Mouse (Mus musculus) CH12.LX (cell line): Measurements from ENCODE around the gene Tmem9. TPM values are rescaled to one million over a fixed set of nuclear protein-coding genes. Genes with fewer than 3 reads are reported as not detected.

Experiments used
- DNase-seq: peaks from one replicate; pipeline ENCODE4 v3.0.0-alpha.2; 2013; ENCODE audit errors: extremely low read depth
- H3K27ac ChIP-seq: 2 replicates; pipeline ENCODE4 v1.5.1; 2012; ENCODE audit warnings: low read depth, mild to moderate bottlenecking, control low read depth, moderate library complexity; ENCODE audit not compliant: insufficient read depth
- H3K27me3 ChIP-seq: replicated peaks from 2 replicates; pipeline ENCODE3; 2012; ENCODE audit warnings: inconsistent platforms
- H3K36me3 ChIP-seq, 2 experiments: replicated peaks in 1 of 2; 2 replicates each; pipeline versions ENCODE3 to v1.6.1; 2012; ENCODE audit warnings: inconsistent platforms in 1 of 2, low read length in 1 of 2, mild to moderate bottlenecking in 1 of 2, mixed read lengths in 1 of 2, moderate library complexity in 1 of 2; ENCODE audit not compliant: control insufficient read depth in 1 of 2, insufficient read depth in 1 of 2
- H3K4me1 ChIP-seq, 2 experiments: 2 replicates each; pipeline ENCODE4 v1.6.1; 2012; ENCODE audit warnings: inconsistent platforms in 1 of 2, moderate library complexity in 1 of 2; ENCODE audit not compliant: insufficient read depth in 2 of 2, control insufficient read depth in 1 of 2
- H3K4me2 ChIP-seq: 2 replicates; pipeline ENCODE4 v1.6.1; 2012; ENCODE audit warnings: low read depth, mild to moderate bottlenecking, control low read depth; ENCODE audit not compliant: poor library complexity, insufficient read depth, severe bottlenecking
- H3K4me3 ChIP-seq, 3 experiments: fragments of 150-350 bp in 1 of 3; sonication (generic) in 1 of 3; replicated peaks in 1 of 3; 2 replicates each; pipeline versions ENCODE3 to v1.5.1; 2011 to 2012; ENCODE audit warnings: low read depth in 2 of 3, low read length in 2 of 3, mild to moderate bottlenecking in 2 of 3, moderate library complexity in 2 of 3, control low read depth in 1 of 3, improper control_type of control experiment in 1 of 3, inconsistent platforms in 1 of 3, mixed read lengths in 1 of 3; ENCODE audit not compliant: poor library complexity in 1 of 3
- H3K79me2 ChIP-seq: replicated peaks from 2 replicates; pipeline ENCODE4 v1.6.1; 2012; ENCODE audit warnings: mild to moderate bottlenecking, moderate library complexity; ENCODE audit not compliant: control insufficient read depth, poor library complexity, insufficient read depth, severe bottlenecking; ENCODE audit errors: extremely low read depth
- H3K9ac ChIP-seq: 2 replicates; pipeline ENCODE4 v1.6.1; 2012; ENCODE audit warnings: low read depth, mild to moderate bottlenecking, control low read depth, moderate library complexity; ENCODE audit not compliant: insufficient read depth
- H3K9me3 ChIP-seq: replicated peaks from 2 replicates; pipeline ENCODE3; 2012; ENCODE audit warnings: low read length, inconsistent platforms, mixed read lengths
- CHD1 ChIP-seq: IDR thresholded peaks from 2 replicates; pipeline ENCODE4 v1.6.1; 2012; ENCODE audit warnings: low read depth, low read length, improper control_type of control experiment, inconsistent platforms
- CHD2 ChIP-seq: IDR thresholded peaks from 2 replicates; pipeline ENCODE4 v1.6.1; 2011; ENCODE audit warnings: low read length, improper control_type of control experiment
- CTCF ChIP-seq, 2 experiments: IDR thresholded peaks in 1 of 2; conservative IDR thresholded peaks in 1 of 2; 2 replicates each; pipeline ENCODE4 v1.5.1; 2011 to 2012; ENCODE audit warnings: low read depth in 2 of 2, low read length in 2 of 2, improper control_type of control experiment in 1 of 2, inconsistent platforms in 1 of 2, mild to moderate bottlenecking in 1 of 2, moderate library complexity in 1 of 2
- E2F4 ChIP-seq: IDR thresholded peaks from 2 replicates; pipeline ENCODE4 v1.6.1; 2011; ENCODE audit warnings: low read depth, low read length, improper control_type of control experiment; ENCODE audit not compliant: insufficient replicate concordance
- ELF1 ChIP-seq: IDR thresholded peaks from 2 replicates; pipeline ENCODE4 v1.6.1; 2014; ENCODE audit warnings: low read depth, mild to moderate bottlenecking, inconsistent platforms, low read length, improper control_type of control experiment
- EP300 ChIP-seq: IDR thresholded peaks from 2 replicates; pipeline ENCODE4 v1.6.1; 2011; ENCODE audit warnings: low read length, improper control_type of control experiment
- ETS1 ChIP-seq: conservative IDR thresholded peaks from 2 replicates; pipeline ENCODE4 v1.6.1; 2012; ENCODE audit warnings: low read depth, mild to moderate bottlenecking, inconsistent platforms, low read length, improper control_type of control experiment, moderate library complexity
- GABPA ChIP-seq: IDR thresholded peaks from 2 replicates; pipeline ENCODE4 v1.6.1; 2012; ENCODE audit warnings: low read depth, low read length, improper control_type of control experiment, inconsistent platforms; ENCODE audit not compliant: insufficient replicate concordance
- HCFC1 ChIP-seq: IDR thresholded peaks from 2 replicates; pipeline ENCODE4 v1.6.1; 2012; ENCODE audit warnings: low read depth, mild to moderate bottlenecking, inconsistent platforms, low read length, improper control_type of control experiment
- JUN ChIP-seq: IDR thresholded peaks from 2 replicates; pipeline ENCODE4 v1.6.1; 2011; ENCODE audit warnings: low read depth, mild to moderate bottlenecking, low read length, improper control_type of control experiment, moderate library complexity; ENCODE audit not compliant: insufficient read depth
- KAT2A ChIP-seq: IDR thresholded peaks from 2 replicates; pipeline ENCODE4 v1.6.1; 2012; ENCODE audit warnings: low read length, improper control_type of control experiment, inconsistent platforms; ENCODE audit not compliant: insufficient replicate concordance
- MAFK ChIP-seq: IDR thresholded peaks from 2 replicates; pipeline ENCODE4 v1.6.1; 2011; ENCODE audit warnings: low read length, improper control_type of control experiment; ENCODE audit not compliant: insufficient replicate concordance
- MAZ ChIP-seq: IDR thresholded peaks from 2 replicates; pipeline ENCODE4 v1.6.1; 2012; ENCODE audit warnings: low read depth, mild to moderate bottlenecking, inconsistent platforms, low read length, improper control_type of control experiment, moderate library complexity
- MEF2A ChIP-seq: IDR thresholded peaks from 2 replicates; pipeline ENCODE4 v1.6.1; 2014; ENCODE audit warnings: low read depth, mild to moderate bottlenecking, inconsistent platforms, low read length, improper control_type of control experiment, borderline replicate concordance
- MXI1 ChIP-seq: IDR thresholded peaks from 2 replicates; pipeline ENCODE4 v1.6.1; 2011; ENCODE audit warnings: mild to moderate bottlenecking, low read depth, low read length, improper control_type of control experiment
- MYC ChIP-seq: IDR thresholded peaks from 2 replicates; pipeline ENCODE4 v1.6.1; 2011; ENCODE audit warnings: low read depth, mild to moderate bottlenecking, improper control_type of control experiment, low read length
- NELFE ChIP-seq: IDR thresholded peaks from 2 replicates; pipeline ENCODE4 v1.6.1; 2011; ENCODE audit warnings: low read depth, low read length, improper control_type of control experiment
- NRF1 ChIP-seq: IDR thresholded peaks from 2 replicates; pipeline ENCODE4 v1.6.1; 2014; ENCODE audit warnings: low read depth, mild to moderate bottlenecking, inconsistent platforms, low read length, improper control_type of control experiment, moderate library complexity
- PAX5 ChIP-seq: IDR thresholded peaks from 2 replicates; pipeline ENCODE4 v1.6.1; 2012; ENCODE audit warnings: low read length, inconsistent platforms, mixed read lengths
- POLR2A ChIP-seq: IDR thresholded peaks from 2 replicates; pipeline ENCODE4 v1.6.1; 2011; ENCODE audit warnings: low read depth, mild to moderate bottlenecking, improper control_type of control experiment, low read length
- POLR2AphosphoS2 ChIP-seq: IDR thresholded peaks from 2 replicates; pipeline ENCODE4 v1.6.1; 2011; ENCODE audit warnings: low read depth, low read length, improper control_type of control experiment
- RAD21 ChIP-seq: IDR thresholded peaks from 2 replicates; pipeline ENCODE4 v1.6.1; 2011; ENCODE audit warnings: low read depth, mild to moderate bottlenecking, low read length, improper control_type of control experiment, moderate library complexity
- TBP ChIP-seq: conservative IDR thresholded peaks from 2 replicates; pipeline ENCODE4 v1.6.1; 2011; ENCODE audit warnings: low read depth, low read length, improper control_type of control experiment
- TCF12 ChIP-seq: IDR thresholded peaks from 2 replicates; pipeline ENCODE4 v1.6.1; 2014; ENCODE audit warnings: low read depth, mild to moderate bottlenecking, inconsistent platforms, low read length, improper control_type of control experiment
- UBTF ChIP-seq: IDR thresholded peaks from 2 replicates; pipeline ENCODE4 v1.6.1; 2012; ENCODE audit warnings: low read depth, mild to moderate bottlenecking, inconsistent platforms, low read length, improper control_type of control experiment, moderate library complexity
- USF1 ChIP-seq: IDR thresholded peaks from 2 replicates; pipeline ENCODE4 v1.6.1; 2014; ENCODE audit warnings: low read depth, mild to moderate bottlenecking, inconsistent platforms, low read length, improper control_type of control experiment
- USF2 ChIP-seq: conservative IDR thresholded peaks from 2 replicates; pipeline ENCODE4 v1.6.1; 2011; ENCODE audit warnings: low read depth, low read length, improper control_type of control experiment
- ZC3H11A ChIP-seq: IDR thresholded peaks from 2 replicates; pipeline ENCODE4 v1.6.1; 2012; ENCODE audit warnings: low read depth, mild to moderate bottlenecking, inconsistent platforms, low read length, improper control_type of control experiment
- ZKSCAN1 ChIP-seq: IDR thresholded peaks from 2 replicates; pipeline ENCODE4 v1.6.1; 2012; ENCODE audit warnings: low read depth, inconsistent platforms, low read length, improper control_type of control experiment, borderline replicate concordance
- ZMIZ1 ChIP-seq: IDR thresholded peaks from 2 replicates; pipeline ENCODE4 v1.6.1; 2012; ENCODE audit warnings: low read depth, mild to moderate bottlenecking, inconsistent platforms, low read length, improper control_type of control experiment
- ZNF384 ChIP-seq: IDR thresholded peaks from 2 replicates; pipeline ENCODE4 v1.6.1; 2012; ENCODE audit warnings: low read depth, low read length, improper control_type of control experiment, inconsistent platforms
- dilution Hi-C: fragments of 300-500 bp; cut with MboI; formaldehyde crosslinking; loops from 2 replicates; pipeline ENCODE4 v1.14.3; 2020; ENCODE audit warnings: low sequenced_read_pairs; ENCODE audit not compliant: extremely low pct_unique_long_range_greater_than_20kb, extremely low pct_ligation_motif_present
- in situ Hi-C: fragments of 300-500 bp; cut with MboI; formaldehyde crosslinking; loops from 3 replicates; pipeline ENCODE4 v1.14.3; 2019; ENCODE audit warnings: low sequenced_read_pairs, low pct_ligation_motif_present, low pct_unique_long_range_greater_than_20kb, mixed read lengths
- polyA plus RNA-seq: library from polyadenylated mRNA; unstranded; fragments of >175 nt; gene quantifications from 2 replicates; pipeline ENCODE4 v1.2.1, GENCODE M21; 2012; ENCODE audit warnings: low read depth; ENCODE audit not compliant: insufficient read length
- total RNA-seq, 2 experiments: library from RNA; depleted of rRNA; stranded (reverse); fragments of 300-350 nt in 1 of 2; fragments of >200 nt in 1 of 2; gene quantifications; 2 replicates each; pipeline ENCODE4 v1.2.3; 2012 to 2014

Gene Tmem9
- total and polyA plus RNA-seq, 3 experiments = 22.2 to 28.2 (median 23.9) TPM

DNA sequence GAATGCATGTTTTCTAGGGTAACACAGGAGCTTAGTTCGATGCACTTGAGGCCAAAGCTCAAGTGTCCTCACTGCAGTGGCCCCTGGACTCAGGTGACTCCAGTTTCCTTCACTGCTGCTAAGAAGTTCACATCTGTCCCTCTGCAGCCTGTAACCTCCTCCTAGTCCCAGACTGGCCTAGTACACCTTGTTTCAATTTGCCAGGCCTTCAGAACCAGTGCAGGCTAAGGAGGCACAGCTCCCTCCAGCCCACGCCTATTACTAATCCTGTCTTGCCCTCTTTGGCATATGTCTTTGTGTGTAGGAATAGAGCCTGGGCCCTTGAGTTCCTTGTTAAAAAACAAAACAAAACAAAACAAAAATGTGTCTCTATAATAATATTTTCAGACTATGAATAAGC is 9.4 kb downstream of the Tmem9 start:
- TF ChIP-seq GABPA = no peak
- TF ChIP-seq CHD1 = no peak
- TF ChIP-seq CTCF (conservative IDR thresholded peaks at IDR 0.05 in 1 of 2, IDR thresholded peaks at IDR 0.05 in 1 of 2; ENCODE audit: low read depth in 2 of 2, low read length in 2 of 2) = no peak
- no peak for TF ChIP-seq MAFK
- TF ChIP-seq ZKSCAN1 = no peak
- no peak for TF ChIP-seq MEF2A
- TF ChIP-seq TBP = no peak
- no peak for TF ChIP-seq USF2
- TF ChIP-seq ETS1 = no peak
- TF ChIP-seq UBTF = no peak
- TF ChIP-seq NRF1 = no peak
- no peak for TF ChIP-seq RAD21
- no peak for TF ChIP-seq POLR2AphosphoS2
- no peak for TF ChIP-seq HCFC1
- no peak for TF ChIP-seq ZNF384
- TF ChIP-seq TCF12 = no peak
- TF ChIP-seq JUN = no peak
- no peak for TF ChIP-seq ZMIZ1
- DNase-seq = no peak
- H3K9ac ChIP-seq = no peak overlapping the region
- peak overlapping the region; percentile 64 for H3K4me2 ChIP-seq
- dilution Hi-C loops = no loop called here
- H3K27me3 ChIP-seq = peaks cover 4% of the 10 kb centered on the region
- peaks cover 3 to 22% of the 10 kb centered on the region in 2 experiments for H3K4me1 ChIP-seq
- H3K9me3 ChIP-seq = no peaks in the 10 kb centered on the region
- H3K36me3 ChIP-seq = peaks cover 3 to 21% of the 10 kb centered on the region in 2 experiments
- in situ Hi-C loops = no loop called here
- no peak overlapping the region for H3K27ac ChIP-seq
- H3K4me3 ChIP-seq = peak overlapping the region in 2 of 3 experiments; percentile 36 to 88
- H3K79me2 ChIP-seq = no peaks in the 10 kb centered on the region

DNA sequence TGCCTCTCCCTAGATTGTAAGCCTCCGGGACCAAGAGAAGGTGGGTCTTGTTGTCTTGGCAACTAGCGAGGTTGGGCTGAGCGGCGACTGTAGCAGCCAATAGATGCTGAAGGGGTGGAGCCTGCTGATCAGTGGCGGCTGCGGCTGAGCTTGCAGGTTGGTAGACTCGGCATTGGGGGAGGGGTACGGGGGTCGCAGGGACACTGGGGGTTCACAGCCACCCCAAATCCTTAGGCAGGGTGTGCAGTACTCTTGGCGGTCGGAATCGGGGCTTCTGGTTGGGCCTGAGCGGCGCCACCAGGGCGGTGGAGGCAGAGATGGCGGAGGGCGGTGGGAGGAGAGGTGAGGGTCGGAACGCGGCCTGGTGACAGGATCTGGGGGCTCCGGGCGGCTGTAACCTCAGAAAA is 10.0 kb downstream of the Tmem9 start:
- Histone ChIP-seq H3K4me1 (peaks cover 3 to 19% of the 10 kb centered on the region in 2 experiments), H3K79me2 (no peaks in the 10 kb centered on the region), H3K9me3 (no peaks in the 10 kb centered on the region), H3K27ac (peak overlapping the region; percentile 31), H3K4me2 (peak overlapping the region; percentile 90), H3K9ac (peak overlapping the region; percentile 79), H3K27me3 (peaks cover 4% of the 10 kb centered on the region), H3K36me3 (peaks cover 3 to 27% of the 10 kb centered on the region in 2 experiments), H3K4me3 (peak overlapping the region; percentile 87 to 88 (median 88))
- in situ Hi-C loops = no loop called here
- peak; percentile 89 for DNase-seq
- dilution Hi-C loops = no loop called here
- TF ChIP-seq CHD1 (no peak), MYC (no peak), MAZ (no peak), UBTF (no peak), ZNF384 (no peak), ZC3H11A (no peak), TBP (no peak), ELF1 (peak; percentile 48; the same call in 1 of the 2 replicates), HCFC1 (no peak), USF1 (no peak), ZKSCAN1 (no peak), ETS1 (no peak), E2F4 (no peak), MXI1 (peak; percentile 96), USF2 (no peak), KAT2A (no peak), EP300 (no peak), JUN (no peak), NRF1 (no peak), PAX5 (no peak), CHD2 (peak; percentile 81), ZMIZ1 (no peak), POLR2A (peak; percentile 25; the same call in 1 of the 2 replicates), MAFK (no peak), NELFE (no peak)
